Mouse (Mus musculus): ENCODE measurements around the gene Fbp1. TPM values are rescaled to one million over a fixed set of nuclear protein-coding genes. Genes with fewer than 3 reads are reported as not detected.
"Not testable (repeated sequence)": the region's sequence is repeated elsewhere in the genome, so short reads cannot be mapped to it uniquely, and the experiment has no call there.

Fbp1 gene
- polyA plus RNA-seq, 1 experiment from 2014 or later: 0.81 TPM

DNA sequence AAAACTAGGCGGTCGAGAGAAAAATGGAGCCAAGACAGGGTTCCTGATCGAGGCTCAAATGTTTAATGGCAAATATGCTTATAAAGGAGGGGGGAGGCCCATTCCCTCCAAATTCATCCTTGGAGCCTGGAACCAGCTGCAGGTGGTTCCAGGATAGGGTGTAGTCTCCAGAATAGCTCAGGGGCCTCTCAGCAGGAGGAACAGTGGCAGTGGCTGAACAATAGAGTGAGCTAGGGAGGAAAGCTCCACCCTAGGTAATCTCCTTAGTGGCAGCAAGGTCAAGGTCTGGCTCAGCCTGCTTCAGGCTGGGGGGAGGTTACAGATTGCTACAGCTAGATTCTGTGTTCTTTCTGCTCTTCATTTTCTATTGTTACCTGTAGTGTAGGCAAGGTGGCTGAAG is 72.4 kb downstream of the Fbp1 start:
- H3K9ac ChIP-seq; H3K4me3 ChIP-seq; H3K9me3 ChIP-seq (replicated peaks); H3K4me2 ChIP-seq; H3K4me1 ChIP-seq (replicated peaks); ATAC-seq (replicated peaks; ENCODE audit: insufficient number of reproducible peaks, insufficient read depth, low FRiP score, low read depth); H3K27me3 ChIP-seq; H3K27ac ChIP-seq; H3K36me3 ChIP-seq: not testable (repeated sequence)
- 84% methylated on average over 3 of the region's 3 CpGs for WGBS

Other genes with a start within 250 kb of the Fbp1 start
- gene Platr25, start 127.6 kb downstream of the Fbp1 start, polyA plus RNA-seq (2015; fragmentation: Nextera tagmentation; extraction: Ambion mirVana): 13.4 and 15.2 TPM in 2 replicates
- 5.1 and 5.8 TPM in 2 replicates for gene Gm5141, start 102.5 kb downstream of the Fbp1 start, polyA plus RNA-seq (2015; fragmentation: Nextera tagmentation; extraction: Ambion mirVana)
- 0.11 TPM in 1 of 2 replicates, not detected in the other for gene Fbp2, start 29.9 kb downstream of the Fbp1 start, polyA plus RNA-seq (2015; fragmentation: Nextera tagmentation; extraction: Ambion mirVana)
- gene 2010111I01Rik, start 76.6 kb upstream of the Fbp1 start, polyA plus RNA-seq (2015; fragmentation: Nextera tagmentation; extraction: Ambion mirVana): 59.9 and 72.2 TPM in 2 replicates

All from heart, embryonic 15.5 days (tissue).